Mouse (Mus musculus) intestine, embryonic 14.5 days (tissue): Measurements from ENCODE around the gene Nrbp1. TPM values are rescaled to one million over a fixed set of nuclear protein-coding genes. Genes with fewer than 3 reads are reported as not detected.

Experiments used
- ATAC-seq: fragments of 200-750 bp; cut with Nextera tagmentation; replicated peaks from 2 replicates; pipeline ENCODE4 v1.8.0; 2017; ENCODE audit warnings: low read depth, moderate number of reproducible peaks, moderate TSS enrichment, moderate library complexity; ENCODE audit not compliant: low FRiP score, low TSS enrichment
- DNase-seq: peaks from one replicate; pipeline ENCODE4 v3.0.0-alpha.2; 2018; ENCODE audit warnings: low spot score
- H3K27ac ChIP-seq: fragments of 300-500 bp; sonication (generic); 2 replicates; pipeline ENCODE4 v1.5.1; 2014; ENCODE audit warnings: low read depth, mild to moderate bottlenecking, control low read depth
- H3K27me3 ChIP-seq: fragments of 300-500 bp; sonication (generic); replicated peaks from 2 replicates; pipeline ENCODE4 v1.6.1; 2014; ENCODE audit warnings: low read length, control low read depth; ENCODE audit not compliant: control insufficient read depth, insufficient read depth
- H3K36me3 ChIP-seq: fragments of 300-500 bp; sonication (generic); 2 replicates; pipeline ENCODE4 v1.6.1; 2014; ENCODE audit warnings: low read length, control low read depth; ENCODE audit not compliant: control insufficient read depth, insufficient read depth
- H3K4me1 ChIP-seq: fragments of 300-500 bp; sonication (generic); replicated peaks from 2 replicates; pipeline ENCODE4 v1.6.1; 2014; ENCODE audit warnings: low read length, control low read depth, mixed read lengths; ENCODE audit not compliant: control insufficient read depth, insufficient read depth
- H3K4me2 ChIP-seq: fragments of 300-500 bp; sonication (generic); 2 replicates; pipeline ENCODE4 v1.6.1; 2014; ENCODE audit warnings: low read length
- H3K4me3 ChIP-seq: fragments of 300-500 bp; sonication (generic); 2 replicates; pipeline ENCODE4 v1.5.1; 2014; ENCODE audit warnings: low read depth, low read length, control low read depth, mixed read lengths
- H3K9ac ChIP-seq: fragments of 300-500 bp; sonication (generic); 2 replicates; pipeline ENCODE4 v1.6.1; 2014; ENCODE audit warnings: mild to moderate bottlenecking, low read length
- H3K9me3 ChIP-seq: fragments of 300-500 bp; sonication (generic); 2 replicates; pipeline ENCODE4 v1.6.1; 2016; ENCODE audit warnings: low read length, control low read depth; ENCODE audit not compliant: control insufficient read depth
- WGBS: fragments of 180-500 bp; shearing (Covaris S2); extraction: QIAGEN DNeasy Blood & Tissue Kit; methylation state at CpG from one replicate; pipeline ENCODE4 v1.1.7; 2014; 5-methylcytosine and 5-hydroxymethylcytosine counted together
- polyA plus RNA-seq: library from polyadenylated mRNA; unstranded; fragments of >200 nt; fragmentation: Nextera tagmentation; extraction: Ambion mirVana; gene quantifications from 2 replicates; pipeline ENCODE4 v1.2.1, GENCODE M21; 2014

Gene Nrbp1
- polyA plus RNA-seq, 1 experiment from 2014 or later: 138 TPM

GRCm38 (mm10) chr5:31294964-31295605 is 54.4 kb downstream of the Nrbp1 start:
- Histone ChIP-seq H3K4me3 (peak overlapping the region; percentile 90), H3K27me3 (no peaks in the 10 kb centered on the region), H3K36me3 (peaks cover 25% of the 10 kb centered on the region), H3K4me1 (peaks cover 14% of the 10 kb centered on the region), H3K9me3 (no peaks in the 10 kb centered on the region), H3K9ac (peak overlapping the region; percentile 84), H3K4me2 (peak overlapping the region; percentile 91), H3K27ac (0 out of 2 replicates have a peak overlapping the region, but pooled peaks have one; percentile 33)
- peak; percentile 64 for DNase-seq
- 5% methylated on average over 25 of the region's 29 CpGs for WGBS
- ATAC-seq: peak; percentile 46; the same call in 1 of the 2 replicates

GRCm38 (mm10) chr5:31295606-31296141 is 55.0 kb downstream of the Nrbp1 start, which contains the start of gene Fndc4:
Gene Fndc4, minus strand, starts transcription at chr5:31296080.
- under 1% methylated on average over 27 of the region's 46 CpGs for WGBS
- peak within 1 kb of the TSS; percentile 90 for H3K4me3 ChIP-seq
- 0 out of 2 replicates have a peak within 1 kb of the TSS, but pooled peaks have one; percentile 43 for H3K27ac ChIP-seq
- peak; percentile 61 for ATAC-seq
- peak; percentile 80 for DNase-seq
- peak within 1 kb of the TSS; percentile 91 for H3K4me2 ChIP-seq
- peaks cover 12% of the 10 kb centered on the region for H3K4me1 ChIP-seq
- H3K9ac ChIP-seq: peak within 1 kb of the TSS; percentile 84
- no peaks in the 10 kb centered on the region for H3K9me3 ChIP-seq
- H3K27me3 ChIP-seq: no peaks in the 10 kb centered on the region
- peaks cover 25% of the 10 kb centered on the region for H3K36me3 ChIP-seq

- Histone ChIP-seq H3K4me3 (no peak within 1 kb of the TSS), H3K27ac (no peak within 1 kb of the TSS), H3K9ac (no peak within 1 kb of the TSS; the same call in 1 of the 2 replicates), H3K4me1 (peaks cover 9% of the 10 kb centered on the region), H3K9me3 (no peaks in the 10 kb centered on the region), H3K4me2 (peak within 1 kb of the TSS; percentile 91), H3K36me3 (peaks cover 25% of the 10 kb centered on the region), H3K27me3 (no peaks in the 10 kb centered on the region)
- DNase-seq: no peak
- 66% methylated on average over 13 of the region's 13 CpGs for WGBS
- no peak for ATAC-seq
Measured at GRCm38 (mm10) chr5:31297047-31297757, 56.5 kb downstream of the Nrbp1 start, which contains the start of gene Gckr. Gene Gckr, plus strand, starts transcription at chr5:31297443.

- Histone ChIP-seq H3K27ac (no peak overlapping the region), H3K9ac (no peak overlapping the region), H3K27me3 (no peaks in the 10 kb centered on the region), H3K4me1 (peaks cover 9% of the 10 kb centered on the region), H3K4me2 (no peak overlapping the region), H3K36me3 (peaks cover 17% of the 10 kb centered on the region), H3K4me3 (no peak overlapping the region), H3K9me3 (no peaks in the 10 kb centered on the region)
- ATAC-seq (no peak), DNase-seq (no peak)
- WGBS: 71% methylated on average over 3 of the region's 3 CpGs
Measured at GRCm38 (mm10) chr5:31297981-31298380, 57.3 kb downstream of the Nrbp1 start.

GRCm38 (mm10) chr5:31298486-31298885 is 57.8 kb downstream of the Nrbp1 start:
- H3K4me3 ChIP-seq: no peak overlapping the region
- ATAC-seq (no peak), DNase-seq (no peak)
- no peak overlapping the region for H3K4me2 ChIP-seq
- 45% methylated on average over 2 of the region's 2 CpGs for WGBS
- H3K27me3 ChIP-seq: no peaks in the 10 kb centered on the region
- peaks cover 12% of the 10 kb centered on the region for H3K36me3 ChIP-seq
- H3K9me3 ChIP-seq: no peaks in the 10 kb centered on the region
- H3K4me1 ChIP-seq: peaks cover 9% of the 10 kb centered on the region
- H3K9ac ChIP-seq: no peak overlapping the region
- no peak overlapping the region for H3K27ac ChIP-seq

Other genes starting within 250 kb of the Nrbp1 start
- gene Atraid, start 192.6 kb upstream of the Nrbp1 start, polyA plus RNA-seq: 170 and 178 TPM in 2 replicates
- 12.2 and 12.3 TPM in 2 replicates for gene Slc5a6, start 191.9 kb upstream of the Nrbp1 start, polyA plus RNA-seq
- gene Cad, start 186.1 kb upstream of the Nrbp1 start, polyA plus RNA-seq: 31.2 and 32.4 TPM in 2 replicates
- not detected in 2 replicates for gene Dnajc5g, start 134.6 kb upstream of the Nrbp1 start, polyA plus RNA-seq
- 0.20 and 0.23 TPM in 2 replicates for gene Slc30a3, start 132.6 kb upstream of the Nrbp1 start, polyA plus RNA-seq
- gene Trim54, start 124.2 kb upstream of the Nrbp1 start, polyA plus RNA-seq: not detected in 2 replicates
- not detected in 2 replicates for gene Ucn, start 102.0 kb upstream of the Nrbp1 start, polyA plus RNA-seq
- gene Mpv17, start 86.6 kb upstream of the Nrbp1 start, polyA plus RNA-seq: 62.2 and 72.5 TPM in 2 replicates
- gene Gm29609, start 61.0 kb upstream of the Nrbp1 start, polyA plus RNA-seq: 1.3 TPM in 2 replicates
- 70.3 and 74.9 TPM in 2 replicates for gene Gtf3c2, start 60.7 kb upstream of the Nrbp1 start, polyA plus RNA-seq
- 127 and 134 TPM in 2 replicates for gene Snx17, start 47.6 kb upstream of the Nrbp1 start, polyA plus RNA-seq
- gene Eif2b4, start 47.4 kb upstream of the Nrbp1 start, polyA plus RNA-seq: 63.6 and 65.0 TPM in 2 replicates
- 5.1 and 5.2 TPM in 2 replicates for gene Zfp513, start 38.6 kb upstream of the Nrbp1 start, polyA plus RNA-seq
- gene Ppm1g, start 20.2 kb upstream of the Nrbp1 start, polyA plus RNA-seq: 139 and 145 TPM in 2 replicates
- gene Gm9970, start 368 bp downstream of the Nrbp1 start, polyA plus RNA-seq: 0.48 and 0.60 TPM in 2 replicates
- 59.4 and 71.9 TPM in 2 replicates for gene Krtcap3, start 10.8 kb downstream of the Nrbp1 start, polyA plus RNA-seq
- 29.5 and 30.6 TPM in 2 replicates for gene Ift172, start 50.3 kb downstream of the Nrbp1 start, polyA plus RNA-seq
- 39.9 and 41.9 TPM in 2 replicates for gene Fndc4, start 55.2 kb downstream of the Nrbp1 start, polyA plus RNA-seq
- 0.42 and 0.60 TPM in 2 replicates for gene Gckr, start 56.6 kb downstream of the Nrbp1 start, polyA plus RNA-seq
- gene Zfp512, start 211.6 kb downstream of the Nrbp1 start, polyA plus RNA-seq: 43.7 and 48.4 TPM in 2 replicates
- 0.07 TPM in 1 of 2 replicates, not detected in the other for gene 4930548H24Rik, start 244.9 kb downstream of the Nrbp1 start, polyA plus RNA-seq